ENCODE assay signal across 9 mouse cellular contexts in the genomic region with DNA sequence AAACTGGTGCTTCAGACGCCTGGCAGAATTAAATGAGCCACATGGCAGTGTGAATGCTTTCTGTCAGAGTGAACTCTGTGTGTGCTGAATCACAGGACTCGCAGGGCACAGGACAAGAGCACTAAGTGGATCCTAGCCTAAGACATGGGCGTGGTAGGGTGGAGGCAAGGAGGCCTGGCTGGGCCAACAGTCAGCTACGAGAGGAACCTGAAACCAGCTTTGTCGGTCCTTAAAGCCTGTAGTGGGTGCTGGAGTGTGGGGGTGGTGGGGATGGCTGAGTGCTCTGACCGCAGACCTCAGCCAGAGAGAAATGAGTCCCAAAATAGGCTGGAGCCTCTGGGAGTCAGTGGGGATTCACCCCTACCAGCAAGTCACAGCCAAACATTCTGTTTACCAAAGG. TPM values are rescaled to one million over a fixed set of nuclear protein-coding genes. Genes with fewer than 3 reads are reported as not detected.
DNase-seq lines count a peak whose midpoint lies in the region; ATAC-seq and TF ChIP-seq lines count a peak whose summit lies in the region.
"Had no signal": no experiment of that assay in that cellular context is flagged by ENCODE, and none has a peak within 500 bp of the region (broad histone marks: within the 10 kb centered on the region; RNA-seq: fewer than 3 reads in every experiment).

No protein-coding gene starts in this region.

- WGBS in limb, embryonic 13.5 days, result 45% methylated on average over 6 of the region's 6 CpGs
- 57% methylated on average over 6 of the region's 6 CpGs for WGBS in limb, embryonic 10.5 days
- WGBS in lung, embryonic 15.5 days, result 28% methylated on average over 6 of the region's 6 CpGs
- 45% methylated on average over 6 of the region's 6 CpGs for WGBS in liver, postnatal 0 days (ENCODE audit: insufficient replicate concordance)

- no peak overlapping the region for H3K9ac ChIP-seq in limb, embryonic 13.5 days
- no peak overlapping the region for H3K9ac ChIP-seq in lung, embryonic 15.5 days
- H3K9ac ChIP-seq in liver, postnatal 0 days (replicated peaks), result no peak overlapping the region
- H3K9ac ChIP-seq: stomach, embryonic 15.5 days had no signal

- no peak for TF ChIP-seq EP300 in liver, postnatal 0 days (IDR thresholded peaks at IDR 0.05; ENCODE audit: low read depth)

- H3K4me1 ChIP-seq in limb, embryonic 13.5 days, result peaks cover 55% of the 10 kb centered on the region
- peaks cover 45% of the 10 kb centered on the region for H3K4me1 ChIP-seq in limb, embryonic 10.5 days
- peaks cover 36% of the 10 kb centered on the region for H3K4me1 ChIP-seq in lung, embryonic 15.5 days
- peaks cover 24% of the 10 kb centered on the region for H3K4me1 ChIP-seq in liver, postnatal 0 days (ENCODE audit: insufficient read depth)

- H3K27ac ChIP-seq in limb, embryonic 13.5 days, result peak overlapping the region; percentile 28; the same call in 1 of the 2 replicates
- H3K27ac ChIP-seq in limb, embryonic 10.5 days, result no peak overlapping the region
- no peak overlapping the region for H3K27ac ChIP-seq in lung, embryonic 15.5 days
- no peak overlapping the region for H3K27ac ChIP-seq in liver, postnatal 0 days (ENCODE audit: low read depth)
- H3K27ac ChIP-seq: stomach, embryonic 15.5 days had no signal

- H3K27me3 ChIP-seq in limb, embryonic 13.5 days, result no peaks in the 10 kb centered on the region
- H3K27me3 ChIP-seq in limb, embryonic 10.5 days (ENCODE audit: low read depth, poor library complexity, severe bottlenecking), result no peaks in the 10 kb centered on the region
- no peaks in the 10 kb centered on the region for H3K27me3 ChIP-seq in lung, embryonic 15.5 days
- H3K27me3 ChIP-seq in liver, postnatal 0 days (ENCODE audit: insufficient read depth, low read length), result no peaks in the 10 kb centered on the region
- H3K27me3 ChIP-seq: stomach, embryonic 15.5 days had no signal

- no peaks in the 10 kb centered on the region for H3K9me3 ChIP-seq in limb, embryonic 13.5 days
- H3K9me3 ChIP-seq in limb, embryonic 10.5 days (replicated peaks), result no peaks in the 10 kb centered on the region
- H3K9me3 ChIP-seq in lung, embryonic 15.5 days, result no peaks in the 10 kb centered on the region
- H3K9me3 ChIP-seq in liver, postnatal 0 days (ENCODE audit: low read length), result no peaks in the 10 kb centered on the region
- H3K9me3 ChIP-seq: stomach, embryonic 15.5 days had no signal

- no peaks in the 10 kb centered on the region for H3K36me3 ChIP-seq in limb, embryonic 13.5 days
- H3K36me3 ChIP-seq in limb, embryonic 10.5 days, result no peaks in the 10 kb centered on the region
- no peaks in the 10 kb centered on the region for H3K36me3 ChIP-seq in lung, embryonic 15.5 days
- H3K36me3 ChIP-seq in liver, postnatal 0 days (replicated peaks; ENCODE audit: insufficient read depth, low read length), result no peaks in the 10 kb centered on the region
- H3K36me3 ChIP-seq: stomach, embryonic 15.5 days had no signal

- no peak overlapping the region for H3K4me3 ChIP-seq in limb, embryonic 13.5 days
- no peak overlapping the region for H3K4me3 ChIP-seq in limb, embryonic 10.5 days
- H3K4me3 ChIP-seq in lung, embryonic 15.5 days, result no peak overlapping the region
- H3K4me3 ChIP-seq in liver, postnatal 0 days (ENCODE audit: low read depth, low read length), result no peak overlapping the region
- H3K4me3 ChIP-seq: stomach, embryonic 15.5 days had no signal

- DNase-seq in limb, embryonic 10.5 days (ENCODE audit: low spot score), result no peak
- DNase-seq in brain, adult 2 months (ENCODE audit: low read depth, low spot score), result peak; percentile 18
- DNase-seq in T-cell, adult 2 months (ENCODE audit: low spot score), result no peak
- no peak for DNase-seq in liver, postnatal 0 days
- DNase-seq: cerebellum, adult 8-10 months had no signal

- ATAC-seq in limb, embryonic 13.5 days (ENCODE audit: low FRiP score, low read depth), result no peak
- peak; percentile 26; the same call in 1 of the 2 replicates for ATAC-seq in lung, embryonic 15.5 days (ENCODE audit: borderline replicate concordance, extremely low read depth, low FRiP score, low TSS enrichment)
- peak; percentile 17; the same call in 1 of the 2 replicates for ATAC-seq in neutrophil, adult 5-6 weeks (ENCODE audit: extremely low read depth, insufficient number of reproducible peaks, low FRiP score, poor library complexity, severe bottlenecking)
- no peak for ATAC-seq in liver, postnatal 0 days

- no peak for TF ChIP-seq CTCF in liver, postnatal 0 days (IDR thresholded peaks at IDR 0.05; ENCODE audit: low read depth)

- H3K4me2 ChIP-seq in limb, embryonic 13.5 days (replicated peaks), result no peak overlapping the region
- no peak overlapping the region for H3K4me2 ChIP-seq in lung, embryonic 15.5 days
- H3K4me2 ChIP-seq in liver, postnatal 0 days (ENCODE audit: low read depth, low read length), result no peak overlapping the region
- H3K4me2 ChIP-seq: stomach, embryonic 15.5 days had no signal

RNA-seq across cellular contexts. Expression of gene Angptl2, which starts 12.6 kb away (rescaled TPM):
- 69.7 and 76.0 TPM in 2 replicates for polyA plus RNA-seq in limb, embryonic 13.5 days (2015; fragmentation: Nextera tagmentation; extraction: Ambion mirVana)
- polyA plus RNA-seq in limb, embryonic 10.5 days (2016; fragmentation: Nextera tagmentation; extraction: Ambion mirVana), result 40.1 and 51.8 TPM in 2 replicates
- polyA plus RNA-seq in lung, embryonic 15.5 days (2015; fragmentation: Nextera tagmentation; extraction: Ambion mirVana), result 32.2 and 34.1 TPM in 2 replicates
- 0.12 and 0.37 TPM in 2 replicates for total RNA-seq in neutrophil, adult 5-6 weeks (2017)
- polyA plus RNA-seq in liver, postnatal 0 days (2015; fragmentation: Nextera tagmentation; extraction: Ambion mirVana), result 3.8 and 4.4 TPM in 2 replicates

Comparison
In these comparisons a context has a peak if more than half of its experiments do, and no peak if none do; other contexts are left out.
1. ATAC-seq: peak in lung, embryonic 15.5 days (single experiment) and neutrophil, adult 5-6 weeks (single experiment); none in limb, embryonic 13.5 days (single experiment) and liver, postnatal 0 days (single experiment).